Mouse (Mus musculus): ENCODE data around the gene Krt8. TPM values are rescaled to one million over a fixed set of nuclear protein-coding genes. Genes with fewer than 3 reads are reported as not detected.

Gene Krt8
- total RNA-seq (2018; cell fraction: chromatin; rRNA removed) = not detected
- total RNA-seq (2018; cell fraction: cytosol; rRNA removed) = not detected
- total RNA-seq (2018; cell fraction: nucleus; rRNA removed) = not detected
- not detected in 3 replicates for polyA plus RNA-seq (2018)

DNA sequence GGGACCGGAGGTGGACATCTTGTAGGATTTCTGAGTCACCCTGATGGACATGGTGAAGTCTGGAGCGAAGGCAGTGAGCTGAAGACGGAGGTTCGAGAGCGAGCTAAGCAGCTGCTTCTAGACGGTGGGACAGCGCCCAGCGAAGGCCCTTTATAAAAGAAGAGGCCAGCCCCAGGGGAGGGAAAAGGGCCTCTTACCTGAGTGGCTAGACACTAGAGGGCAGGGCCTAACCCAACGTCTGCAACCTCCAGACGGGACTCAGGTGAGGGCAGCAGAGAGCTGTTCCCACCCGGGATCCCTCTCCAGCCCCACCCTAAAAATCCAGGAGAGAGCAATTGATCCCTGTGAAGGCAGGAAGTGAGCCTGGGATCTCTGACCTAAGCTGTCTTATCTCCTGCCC lies at the start of gene Krt8:
Gene Krt8, minus strand, starts transcription at position 294 of the 400 bp plus-strand sequence.
- no peak within 1 kb of the TSS for H3K4me3 ChIP-seq (ENCODE audit: inconsistent target)
- no peaks in the 10 kb centered on the region for H3K36me3 ChIP-seq (ENCODE audit: inconsistent target)
- 86% methylated on average over 10 of the region's 11 CpGs for WGBS (ENCODE audit: missing documents)
- no peak within 1 kb of the TSS for H3K27ac ChIP-seq
- H3K79me2 ChIP-seq (ENCODE audit: inconsistent target) = no peaks in the 10 kb centered on the region

- H3K79me2 ChIP-seq (ENCODE audit: inconsistent target) = no peaks in the 10 kb centered on the region
- no peak overlapping the region for H3K27ac ChIP-seq
- 3% methylated on average over 28 of the region's 33 CpGs for WGBS (ENCODE audit: missing documents)
- no peaks in the 10 kb centered on the region for H3K36me3 ChIP-seq (ENCODE audit: inconsistent target)
- H3K4me3 ChIP-seq (ENCODE audit: inconsistent target) = no peak overlapping the region
Measured at GRCm38 (mm10) chr15:102051920-102052683, 47.8 kb upstream of the Krt8 start.

GRCm38 (mm10) chr15:102049871-102050270 lies 45.6 kb upstream of the Krt8 start:
- Histone ChIP-seq H3K4me3 (ENCODE audit: inconsistent target) (no peak overlapping the region), H3K27ac (no peak overlapping the region), H3K36me3 (ENCODE audit: inconsistent target) (no peaks in the 10 kb centered on the region), H3K79me2 (ENCODE audit: inconsistent target) (no peaks in the 10 kb centered on the region)

DNA sequence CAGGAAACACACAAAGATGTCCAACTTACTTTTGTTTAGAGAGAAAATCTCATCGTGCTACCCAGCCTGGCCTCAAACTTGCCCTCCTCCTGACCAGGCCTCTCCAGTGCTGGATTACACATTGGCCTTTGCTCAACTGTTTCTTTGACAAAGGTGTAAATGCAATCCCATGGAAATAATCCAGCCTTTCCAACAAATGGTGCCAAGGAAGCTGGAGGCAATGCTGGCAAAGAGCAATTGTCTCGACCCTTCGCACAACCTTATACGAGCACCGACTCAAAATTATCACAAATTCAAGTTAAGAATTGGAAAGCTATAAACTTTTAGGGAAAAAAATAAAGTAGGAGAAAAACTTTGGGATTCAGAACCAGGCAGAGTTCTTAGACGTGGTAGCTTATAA lies 43.7 kb upstream of the Krt8 start:
- no peak overlapping the region for H3K27ac ChIP-seq
- H3K36me3 ChIP-seq (ENCODE audit: inconsistent target) = no peaks in the 10 kb centered on the region
- H3K4me3 ChIP-seq (ENCODE audit: inconsistent target) = no peak overlapping the region
- no peaks in the 10 kb centered on the region for H3K79me2 ChIP-seq (ENCODE audit: inconsistent target)
- 94% methylated on average over 6 of the region's 6 CpGs for WGBS (ENCODE audit: missing documents)

GRCm38 (mm10) chr15:102045691-102046090 lies 41.4 kb upstream of the Krt8 start:
- WGBS (ENCODE audit: missing documents) = 65% methylated on average over 7 of the region's 10 CpGs
- no peak overlapping the region for H3K27ac ChIP-seq

GRCm38 (mm10) chr15:102044745-102045144 lies 40.5 kb upstream of the Krt8 start:
- no peaks in the 10 kb centered on the region for H3K79me2 ChIP-seq (ENCODE audit: inconsistent target)
- WGBS (ENCODE audit: missing documents) = 92% methylated on average over 3 of the region's 3 CpGs

More at GRCm38 (mm10) chr15:102045691-102046090, 41.4 kb upstream of the Krt8 start:
- no peaks in the 10 kb centered on the region for H3K36me3 ChIP-seq (ENCODE audit: inconsistent target)
- H3K79me2 ChIP-seq (ENCODE audit: inconsistent target) = no peaks in the 10 kb centered on the region
- H3K4me3 ChIP-seq (ENCODE audit: inconsistent target) = no peak overlapping the region

DNA sequence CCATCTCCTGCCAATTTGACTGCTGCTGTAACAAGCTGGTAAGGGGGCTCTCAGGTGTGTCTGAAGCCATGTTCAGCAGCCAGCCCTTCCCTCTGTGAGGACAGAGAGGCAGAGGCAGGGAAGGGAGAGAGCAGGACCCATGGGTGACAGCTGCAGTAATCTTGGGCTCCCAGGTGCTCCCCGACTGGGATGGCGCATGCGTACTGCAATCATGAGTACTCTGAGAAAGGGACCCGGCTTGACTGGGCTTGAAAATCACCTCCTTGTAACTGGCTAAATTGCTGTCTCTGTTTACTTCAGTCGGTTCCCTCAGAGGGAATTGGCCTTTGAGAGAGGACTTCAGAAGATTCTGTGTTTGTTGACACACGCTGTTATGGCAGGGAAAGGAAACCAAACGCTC lies 37.7 kb upstream of the Krt8 start:
- Histone ChIP-seq H3K27ac (no peak overlapping the region), H3K4me3 (ENCODE audit: inconsistent target) (no peak overlapping the region), H3K36me3 (ENCODE audit: inconsistent target) (no peaks in the 10 kb centered on the region), H3K79me2 (ENCODE audit: inconsistent target) (no peaks in the 10 kb centered on the region)
- 39% methylated on average over 7 of the region's 7 CpGs for WGBS (ENCODE audit: missing documents)

More at GRCm38 (mm10) chr15:102044745-102045144, 40.5 kb upstream of the Krt8 start:
- no peaks in the 10 kb centered on the region for H3K36me3 ChIP-seq (ENCODE audit: inconsistent target)
- H3K4me3 ChIP-seq (ENCODE audit: inconsistent target) = no peak overlapping the region
- no peak overlapping the region for H3K27ac ChIP-seq

DNA sequence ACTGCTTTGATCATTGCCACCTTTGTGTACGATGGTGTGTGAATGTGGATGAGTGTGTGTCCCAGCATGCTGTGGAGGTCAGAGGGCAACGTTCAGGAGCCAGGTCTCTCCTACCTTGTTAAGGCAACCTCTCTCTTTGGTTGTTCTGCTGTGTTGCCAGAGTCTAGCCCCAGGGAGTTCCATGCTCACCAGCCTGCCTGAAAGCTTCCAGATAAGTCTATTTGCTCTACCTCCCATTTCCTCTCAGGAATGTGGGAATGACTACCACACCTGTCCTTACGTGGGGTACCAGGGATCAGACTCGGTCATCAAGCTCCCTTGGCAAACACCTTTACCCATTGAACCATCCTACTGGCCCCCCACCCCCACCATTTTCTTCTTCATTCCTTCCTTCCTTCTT lies 36.0 kb upstream of the Krt8 start:
- Histone ChIP-seq H3K79me2 (ENCODE audit: inconsistent target) (no peaks in the 10 kb centered on the region), H3K4me3 (ENCODE audit: inconsistent target) (no peak overlapping the region), H3K36me3 (ENCODE audit: inconsistent target) (no peaks in the 10 kb centered on the region), H3K27ac (no peak overlapping the region)
- WGBS (ENCODE audit: missing documents) = 89% methylated on average over 4 of the region's 4 CpGs

DNA sequence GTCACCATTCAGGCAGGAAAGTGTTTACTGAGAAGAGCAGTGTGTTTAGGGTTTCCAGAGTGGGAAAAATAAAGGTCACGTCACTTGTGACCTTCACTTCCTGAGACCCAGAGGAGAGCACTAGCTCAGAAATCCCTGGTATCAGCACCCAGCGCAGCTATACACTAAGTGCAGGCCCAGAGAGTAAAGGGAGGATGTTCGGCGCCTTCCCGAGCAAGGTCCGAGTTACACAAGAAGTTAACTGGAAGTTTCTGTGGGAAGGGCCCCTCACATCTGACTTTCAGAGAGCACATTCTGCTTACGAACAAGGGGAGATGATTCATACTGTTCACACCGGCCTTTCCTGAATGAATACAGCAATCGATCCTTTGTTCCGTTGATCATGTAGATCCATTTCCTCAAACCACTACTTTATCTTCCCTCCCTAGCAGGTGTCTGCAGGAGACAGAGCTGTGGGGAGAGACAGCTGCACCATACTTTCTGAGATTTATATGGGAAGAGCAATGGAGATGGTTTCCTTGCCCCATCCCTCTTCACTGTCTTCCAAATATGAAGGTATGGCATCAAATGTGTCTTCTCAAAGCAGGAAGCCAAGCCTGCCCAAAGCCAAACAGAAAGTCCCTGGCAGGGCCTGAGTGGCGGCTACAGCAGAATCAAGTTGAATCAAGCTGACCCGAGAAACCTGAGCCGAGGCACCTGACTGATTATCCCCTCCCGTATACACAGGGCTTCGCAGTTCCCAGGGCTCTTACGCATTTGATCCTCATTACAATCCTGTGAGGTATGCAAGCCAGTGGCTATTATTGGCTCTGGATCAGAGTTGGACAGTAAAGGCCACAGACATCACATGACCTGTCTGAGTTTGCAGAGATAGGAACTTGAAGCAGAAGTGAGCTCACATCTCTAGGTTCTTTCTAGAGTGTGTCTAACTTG lies 30.1 kb upstream of the Krt8 start:
- 86% methylated on average over 16 of the region's 16 CpGs for WGBS (ENCODE audit: missing documents)

DNA sequence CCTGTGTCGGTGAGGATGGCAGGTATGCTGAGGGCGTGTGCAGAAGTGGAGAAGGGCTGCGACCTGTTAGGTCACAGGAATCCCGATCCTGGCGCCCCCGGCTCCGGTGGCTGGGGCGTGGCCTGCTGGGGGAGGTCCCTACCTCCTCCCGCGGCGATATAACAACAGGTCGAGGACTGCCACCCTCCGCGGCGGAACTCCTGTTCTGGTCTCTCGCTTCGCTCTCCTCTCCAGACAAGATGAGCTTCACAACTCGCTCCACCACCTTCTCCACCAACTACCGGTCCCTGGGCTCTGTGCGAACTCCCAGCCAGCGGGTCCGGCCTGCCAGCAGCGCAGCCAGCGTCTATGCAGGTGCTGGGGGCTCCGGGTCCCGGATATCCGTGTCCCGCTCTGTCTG lies 23.8 kb upstream of the Krt8 start, which contains the start of gene Krt18:
Gene Krt18, plus strand, starts transcription at position 141 of the 400 bp plus-strand sequence.
- no peak within 1 kb of the TSS for H3K4me3 ChIP-seq (ENCODE audit: inconsistent target)
- H3K36me3 ChIP-seq (ENCODE audit: inconsistent target) = no peaks in the 10 kb centered on the region
- H3K27ac ChIP-seq = no peak within 1 kb of the TSS
- 5% methylated on average over 28 of the region's 28 CpGs for WGBS (ENCODE audit: missing documents)
- H3K79me2 ChIP-seq (ENCODE audit: inconsistent target) = no peaks in the 10 kb centered on the region

More for the DNA sequence above, 30.1 kb upstream of the Krt8 start:
- H3K79me2 ChIP-seq (ENCODE audit: inconsistent target) = no peaks in the 10 kb centered on the region
- H3K27ac ChIP-seq = no peak overlapping the region
- no peaks in the 10 kb centered on the region for H3K36me3 ChIP-seq (ENCODE audit: inconsistent target)
- no peak overlapping the region for H3K4me3 ChIP-seq (ENCODE audit: inconsistent target)

- Histone ChIP-seq H3K79me2 (ENCODE audit: inconsistent target) (no peaks in the 10 kb centered on the region), H3K36me3 (ENCODE audit: inconsistent target) (no peaks in the 10 kb centered on the region), H3K4me3 (ENCODE audit: inconsistent target) (no peak overlapping the region), H3K27ac (no peak overlapping the region)
- WGBS (ENCODE audit: missing documents) = 37% methylated on average over 10 of the region's 12 CpGs
Measured at GRCm38 (mm10) chr15:102026430-102026829, 22.1 kb upstream of the Krt8 start.

DNA sequence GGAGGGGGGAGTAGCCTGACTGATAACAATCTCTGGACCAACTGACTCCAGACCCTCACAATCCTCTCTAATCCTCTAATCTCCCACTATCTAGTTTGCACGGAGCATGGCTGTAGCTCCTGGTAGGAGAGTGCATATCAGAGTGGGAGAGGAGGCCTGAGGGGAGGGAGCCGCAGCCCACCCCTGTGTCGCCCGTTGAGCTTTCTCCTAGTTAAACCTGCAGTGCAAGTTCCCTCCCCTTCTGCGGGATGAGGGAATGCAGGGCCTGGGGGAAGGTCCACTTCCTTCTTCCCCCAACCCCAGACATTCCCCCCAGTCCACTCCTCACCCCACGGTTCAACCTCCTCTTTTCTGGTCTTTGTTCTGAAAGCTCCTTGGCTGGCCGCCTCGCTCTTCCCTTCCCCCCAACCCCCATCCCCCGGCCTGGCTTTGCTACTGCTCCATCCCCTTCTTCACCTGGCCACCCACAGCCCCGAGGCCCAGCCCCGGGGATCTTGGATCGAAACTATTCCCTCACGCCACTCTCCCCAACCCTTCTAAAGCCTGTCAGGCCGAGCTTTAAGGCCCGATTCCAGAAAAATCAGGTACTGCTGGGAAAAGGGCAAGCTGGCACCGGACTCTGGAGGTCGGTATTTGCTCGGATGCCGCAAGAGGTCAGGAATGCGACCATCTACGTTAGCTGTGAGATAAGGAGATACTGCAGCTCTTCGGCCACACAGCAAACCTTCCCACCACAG lies 21.0 kb upstream of the Krt8 start:
- WGBS (ENCODE audit: missing documents) = 22% methylated on average over 21 of the region's 22 CpGs
- no peak overlapping the region for H3K27ac ChIP-seq
- H3K4me3 ChIP-seq (ENCODE audit: inconsistent target) = no peak overlapping the region
- H3K36me3 ChIP-seq (ENCODE audit: inconsistent target) = no peaks in the 10 kb centered on the region
- no peaks in the 10 kb centered on the region for H3K79me2 ChIP-seq (ENCODE audit: inconsistent target)

GRCm38 (mm10) chr15:102023888-102024287 lies 19.6 kb upstream of the Krt8 start:
- Histone ChIP-seq H3K27ac (no peak overlapping the region), H3K36me3 (ENCODE audit: inconsistent target) (no peaks in the 10 kb centered on the region), H3K79me2 (ENCODE audit: inconsistent target) (no peaks in the 10 kb centered on the region), H3K4me3 (ENCODE audit: inconsistent target) (no peak overlapping the region)
- 84% methylated on average over 8 of the region's 8 CpGs for WGBS (ENCODE audit: missing documents)

- Histone ChIP-seq H3K36me3 (ENCODE audit: inconsistent target) (no peaks in the 10 kb centered on the region), H3K27ac (no peak overlapping the region), H3K4me3 (ENCODE audit: inconsistent target) (no peak overlapping the region), H3K79me2 (ENCODE audit: inconsistent target) (no peaks in the 10 kb centered on the region)
- WGBS (ENCODE audit: missing documents) = 39% methylated on average over 8 of the region's 8 CpGs
Measured at GRCm38 (mm10) chr15:102022481-102022880, 18.2 kb upstream of the Krt8 start.

Data from macrophage (primary cell).